Mouse (Mus musculus): ENCODE data around the gene Scn3b.

The Scn3b gene

DNA sequence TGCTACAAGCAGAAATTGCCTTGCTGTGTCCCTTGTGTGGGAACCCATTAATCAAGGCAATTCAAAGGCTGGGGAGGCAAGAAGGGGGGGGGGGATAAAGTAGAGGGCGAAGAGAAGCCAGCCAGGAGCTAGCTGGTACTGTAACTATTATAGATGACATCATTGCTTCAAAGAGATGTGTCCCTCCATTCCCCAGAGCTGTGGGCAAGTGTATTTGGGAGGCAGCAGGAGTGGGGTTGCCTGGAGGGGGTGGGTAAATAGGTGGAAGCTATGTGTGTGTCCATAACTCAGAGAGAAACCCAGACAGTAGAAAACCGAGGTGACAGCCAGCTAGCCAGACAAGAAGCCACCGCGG lies 292 bp upstream of the Scn3b start:
- no peak for DNase-seq (ENCODE audit: low spot score in 2 of 2)

DNA sequence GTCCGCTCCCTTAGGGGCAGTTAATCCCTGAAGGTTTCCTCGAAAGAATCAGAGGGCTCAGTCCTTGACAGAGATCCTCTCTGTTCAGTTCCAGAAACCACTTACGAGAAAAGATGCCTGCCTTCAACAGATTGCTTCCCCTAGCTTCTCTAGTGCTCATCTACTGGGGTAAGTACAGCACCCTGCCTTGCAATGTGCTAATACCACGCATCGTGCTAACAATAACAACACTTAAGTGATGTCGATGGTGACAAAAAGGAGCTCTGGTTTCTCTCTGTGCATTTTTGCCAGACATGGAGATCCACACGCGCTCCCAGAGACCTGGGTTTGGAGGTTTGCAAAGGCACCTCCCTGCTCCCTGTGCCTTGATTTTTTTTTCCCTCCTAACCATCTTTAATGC lies 863 bp downstream of the Scn3b start:
- no peak for DNase-seq (ENCODE audit: low spot score in 2 of 2)

DNA sequence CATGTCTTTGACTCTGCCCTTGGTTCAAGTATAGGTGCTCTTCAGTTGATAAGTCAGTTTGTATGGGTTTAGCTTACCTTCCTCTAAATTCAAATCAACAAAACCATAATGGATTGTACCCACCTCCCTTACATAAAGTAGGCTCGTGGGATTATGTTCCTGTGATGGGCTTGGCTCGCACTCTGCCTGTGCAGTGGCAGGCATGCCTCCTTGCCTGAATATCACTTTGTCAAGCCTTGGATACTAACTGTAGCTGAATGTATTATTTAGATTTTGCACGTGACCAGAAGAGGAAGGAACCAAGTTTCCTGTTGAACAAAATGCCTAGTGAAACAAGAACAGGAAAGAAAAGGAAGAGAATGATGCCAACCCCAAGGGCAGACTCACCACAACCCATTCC lies 2.1 kb downstream of the Scn3b start:
- no peak for DNase-seq (ENCODE audit: low spot score in 2 of 2)

DNA sequence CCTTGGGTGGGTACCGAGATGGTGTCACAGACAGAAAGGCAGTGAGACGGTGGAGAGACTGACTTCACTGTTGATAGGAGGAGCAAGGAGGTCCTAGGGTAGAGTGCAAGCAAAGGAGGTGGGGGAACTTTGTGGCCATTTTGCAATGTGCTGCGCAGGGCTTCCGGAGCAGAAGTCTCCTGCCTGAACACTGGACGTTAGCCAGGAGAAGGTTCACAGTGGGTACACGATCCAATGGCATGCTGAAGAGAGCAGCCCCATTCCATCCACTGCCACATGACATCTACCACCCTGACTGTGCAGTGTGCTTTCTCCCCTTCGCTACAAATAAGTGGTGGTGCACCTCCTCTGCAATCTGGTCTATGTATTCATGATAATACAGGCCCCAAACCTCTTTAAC lies 3.8 kb downstream of the Scn3b start:
- no peak for DNase-seq (ENCODE audit: low spot score in 2 of 2)

DNA sequence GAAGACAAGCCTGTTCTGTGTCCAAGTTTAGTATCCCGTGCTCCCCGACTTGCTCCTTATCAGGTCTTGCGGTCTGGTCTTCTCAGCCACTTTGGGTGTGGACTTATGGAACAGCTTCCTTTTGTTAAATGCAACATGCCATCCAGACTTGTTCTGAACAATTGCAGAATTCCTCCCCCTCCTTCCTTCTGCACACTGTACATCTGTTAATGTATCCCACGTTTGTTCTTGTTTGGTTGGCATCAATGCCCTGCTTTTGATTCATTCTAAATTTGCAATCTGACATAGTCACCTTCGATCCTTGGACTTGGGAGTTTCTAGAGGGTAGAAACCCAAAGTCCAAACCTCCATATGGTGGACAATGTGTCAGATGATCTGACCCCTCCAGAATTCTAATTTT lies 6.9 kb downstream of the Scn3b start:
- DNase-seq (ENCODE audit: low spot score in 2 of 2) = no peak

DNA sequence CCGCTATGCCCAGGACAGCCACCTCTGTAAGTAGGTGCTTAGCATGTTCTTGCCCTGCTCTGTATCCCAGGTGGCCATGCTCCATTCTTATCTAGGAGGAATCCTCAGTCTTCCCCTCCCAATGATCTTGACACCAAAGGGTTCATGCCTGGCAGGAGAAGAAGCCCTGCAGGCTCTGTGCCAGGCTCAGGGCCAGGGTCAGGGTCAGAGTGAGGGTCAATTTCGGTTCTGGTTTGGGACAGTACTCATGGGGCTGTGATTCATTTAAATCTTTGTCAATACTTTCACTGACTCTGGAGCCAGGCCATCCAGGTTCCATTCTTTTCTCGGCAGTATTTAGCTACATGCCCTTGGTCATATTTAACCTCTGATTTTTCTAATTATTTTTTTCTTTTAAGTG lies 8.7 kb downstream of the Scn3b start:
- DNase-seq (ENCODE audit: low spot score in 2 of 2) = no peak

DNA sequence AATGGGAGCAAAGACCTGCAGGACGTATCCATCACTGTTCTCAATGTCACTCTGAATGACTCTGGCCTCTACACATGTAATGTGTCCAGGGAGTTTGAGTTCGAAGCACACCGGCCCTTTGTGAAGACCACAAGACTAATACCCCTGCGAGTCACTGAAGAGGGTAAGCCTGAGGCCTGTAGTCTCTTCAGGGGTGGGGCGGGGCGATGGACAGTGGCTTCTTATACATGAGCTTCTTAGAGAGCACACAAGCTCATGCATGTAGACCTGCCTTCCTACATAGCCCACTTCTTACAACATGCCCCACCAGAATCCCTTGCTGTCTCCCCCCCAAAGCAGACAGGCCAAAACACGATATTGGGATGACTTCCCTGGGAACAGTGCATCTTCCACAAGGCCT lies 10.4 kb downstream of the Scn3b start:
- DNase-seq (ENCODE audit: low spot score in 2 of 2) = no peak

DNA sequence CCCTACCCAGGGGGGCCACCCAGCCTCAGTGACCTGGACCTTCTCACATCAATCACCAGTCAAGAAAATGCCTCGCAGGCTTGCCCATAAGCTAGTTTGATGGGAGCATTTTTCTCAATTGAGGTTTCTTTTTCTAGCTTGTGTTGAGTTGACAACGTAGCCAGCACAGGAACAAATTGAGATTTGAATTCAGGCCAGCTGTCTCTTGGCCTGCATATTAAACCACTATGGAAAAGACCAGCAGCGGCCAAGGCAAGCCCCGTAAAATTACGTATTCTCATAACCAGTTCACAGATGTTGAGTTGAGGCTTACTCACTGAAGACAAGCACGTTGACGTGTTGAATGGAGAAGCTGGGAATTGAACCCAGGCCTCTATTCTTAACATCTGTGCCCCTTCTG lies 14.0 kb downstream of the Scn3b start:
- DNase-seq (ENCODE audit: low spot score in 2 of 2) = no peak

DNA sequence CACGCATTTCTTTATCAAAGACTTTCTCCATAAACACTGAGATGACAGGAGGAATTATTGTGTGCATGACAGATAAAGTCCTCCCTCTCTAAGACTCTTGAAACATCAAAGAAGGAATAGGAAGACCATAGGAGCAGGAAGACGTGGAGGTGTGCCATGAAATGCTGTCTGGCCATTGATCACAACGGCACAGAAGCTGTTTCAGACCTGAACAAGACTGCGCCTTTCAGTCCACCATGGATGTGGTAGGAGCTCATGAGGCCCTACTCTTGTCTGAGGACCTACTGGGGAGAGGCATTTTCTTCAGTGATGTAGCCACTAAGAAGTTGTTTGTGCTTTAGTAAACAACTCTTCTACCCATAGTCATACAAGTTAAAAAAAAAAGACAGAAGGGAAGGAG lies 23.5 kb downstream of the Scn3b start:
- DNase-seq (ENCODE audit: low spot score in 2 of 2) = no peak

DNA sequence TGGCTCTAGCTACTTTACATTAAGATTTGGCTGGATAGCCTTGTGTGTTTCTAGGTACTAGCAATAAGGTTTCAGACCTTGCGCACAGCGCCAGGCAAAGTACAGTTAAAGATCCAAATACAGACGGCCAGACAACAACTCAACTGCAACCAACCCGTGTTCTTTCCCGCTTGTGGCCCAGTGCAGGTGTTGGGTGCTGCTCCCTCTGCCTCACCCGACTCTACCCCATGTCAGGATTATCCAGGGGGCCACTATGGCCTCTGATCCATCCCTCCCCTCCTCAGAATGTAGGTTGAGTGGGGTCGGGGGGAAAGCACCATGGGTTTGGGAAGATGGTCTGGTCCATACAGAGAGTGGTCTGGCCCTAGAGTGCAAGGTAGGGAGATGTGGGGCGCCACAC lies 24.3 kb downstream of the Scn3b start:
- no peak for DNase-seq (ENCODE audit: low spot score in 2 of 2)

DNA sequence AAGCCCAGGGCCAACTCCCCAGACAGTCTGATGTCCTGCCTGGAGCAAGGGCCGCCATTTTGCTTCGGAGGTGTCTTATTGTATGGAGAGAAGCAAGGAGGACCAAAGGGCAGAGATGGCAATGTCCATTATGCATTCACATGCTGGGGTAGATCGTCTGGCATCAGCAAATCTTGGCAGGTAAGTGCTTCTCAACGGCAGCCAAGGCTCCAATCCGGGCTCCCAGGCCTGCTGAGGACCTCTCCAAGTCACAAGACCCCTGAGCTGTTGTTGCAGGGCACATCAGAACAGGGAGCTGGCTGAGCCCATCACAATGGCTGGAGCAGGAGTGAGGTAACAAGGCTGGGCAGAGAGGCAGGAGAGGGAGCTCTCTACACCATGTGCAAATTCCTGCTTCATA lies 24.7 kb downstream of the Scn3b start:
- no peak for DNase-seq (ENCODE audit: low spot score in 2 of 2)

DNA sequence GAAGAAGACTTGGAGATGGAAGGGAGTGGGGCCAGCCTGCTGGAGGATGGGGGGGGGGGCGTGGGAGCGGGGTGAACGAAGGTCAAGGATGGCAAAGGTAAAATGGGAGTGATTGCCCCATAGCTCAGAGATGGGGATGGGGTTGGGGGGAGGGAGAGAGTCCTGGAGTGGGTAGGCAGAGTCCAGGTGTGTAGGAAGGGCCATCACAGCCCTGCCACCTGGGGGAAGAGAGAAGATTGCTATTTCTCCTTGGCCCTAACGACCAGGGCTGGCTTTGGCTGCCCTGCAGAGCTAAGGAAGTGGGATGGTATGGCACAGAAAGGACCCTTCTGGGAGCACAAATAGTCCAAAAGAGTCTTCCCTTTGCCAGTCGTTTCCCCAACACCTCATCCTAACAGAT lies 25.2 kb downstream of the Scn3b start:
- DNase-seq (ENCODE audit: low spot score in 2 of 2) = no peak

DNA sequence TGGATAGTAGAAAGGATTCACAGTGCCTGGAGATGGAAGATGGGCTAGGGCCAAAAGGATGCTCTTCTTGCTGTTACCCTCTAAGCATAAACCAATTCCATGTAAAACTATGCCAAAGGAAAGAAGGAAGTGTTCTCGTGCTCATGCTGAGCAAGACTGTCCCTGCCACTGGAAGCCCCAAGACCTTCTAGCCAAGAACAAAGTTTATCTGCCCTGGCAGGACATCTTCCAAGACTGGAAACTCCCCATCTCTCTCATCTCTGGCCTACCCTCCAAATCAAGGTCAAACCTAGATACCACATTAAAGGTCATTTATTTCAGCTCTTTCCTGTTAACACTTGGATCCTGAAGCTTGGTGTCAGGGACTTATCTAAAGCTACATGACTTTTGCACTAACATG lies 25.8 kb downstream of the Scn3b start:
- DNase-seq (ENCODE audit: low spot score in 2 of 2) = no peak

DNA sequence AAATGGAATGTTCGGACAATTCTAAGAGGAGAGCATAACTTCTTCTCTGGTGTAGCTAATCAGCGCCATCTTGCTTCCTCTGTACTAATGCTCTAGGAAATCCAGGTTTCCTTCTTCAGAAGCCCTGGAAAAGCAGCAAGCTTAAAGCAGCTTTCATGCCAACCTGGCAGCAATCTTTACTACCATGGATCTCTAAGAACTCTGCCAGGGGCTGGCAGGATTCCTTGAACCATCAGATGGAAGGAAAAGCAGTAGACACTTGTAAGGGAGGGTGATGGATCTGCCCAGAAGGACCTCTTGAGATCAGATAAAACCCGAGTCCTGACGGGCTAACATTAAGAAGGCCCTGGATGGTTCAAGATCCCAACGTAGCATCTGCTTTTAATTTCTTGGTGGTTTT lies 27.2 kb downstream of the Scn3b start:
- no peak for DNase-seq (ENCODE audit: low spot score in 2 of 2)

DNA sequence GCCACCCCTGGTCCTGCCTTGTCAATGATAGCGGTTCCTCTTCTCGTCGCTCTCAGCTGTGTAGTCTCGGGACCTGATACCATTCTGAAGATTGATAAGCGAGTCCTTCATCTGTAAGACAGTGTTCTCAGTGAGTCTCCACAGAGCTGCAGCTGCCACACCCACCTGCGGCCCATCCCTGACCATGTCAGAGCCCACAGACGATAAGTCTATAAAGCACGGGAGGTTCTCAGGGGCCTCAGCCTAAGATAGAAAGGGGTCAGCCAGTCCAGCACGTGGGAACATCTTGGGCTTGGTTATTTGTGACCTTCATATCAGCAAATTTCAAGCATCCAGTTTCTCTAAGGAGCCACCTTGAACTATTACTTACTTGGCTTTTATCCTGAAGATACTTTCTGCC lies 29.0 kb downstream of the Scn3b start:
- DNase-seq (ENCODE audit: low spot score in 2 of 2) = no peak

DNA sequence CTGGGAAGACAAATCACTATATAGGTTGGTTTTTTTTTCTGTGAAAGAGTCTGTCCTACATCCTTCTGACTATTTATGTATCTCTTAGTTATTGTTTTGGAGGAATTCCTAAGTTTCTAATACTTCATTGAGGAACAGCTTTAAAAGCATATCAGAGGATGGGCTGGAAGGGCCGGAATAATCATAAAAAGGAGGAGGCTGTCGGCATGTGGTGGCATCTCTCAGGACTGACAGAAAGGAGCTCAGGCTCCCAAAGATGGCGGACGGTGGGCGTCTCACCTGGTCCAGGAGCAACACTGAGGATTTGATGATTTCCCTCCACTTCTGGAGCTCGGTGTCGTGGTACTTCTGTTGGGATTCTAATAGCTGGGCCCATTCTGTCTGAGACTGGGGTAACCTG lies 30.3 kb downstream of the Scn3b start:
- DNase-seq (ENCODE audit: low spot score in 2 of 2) = no peak

DNA sequence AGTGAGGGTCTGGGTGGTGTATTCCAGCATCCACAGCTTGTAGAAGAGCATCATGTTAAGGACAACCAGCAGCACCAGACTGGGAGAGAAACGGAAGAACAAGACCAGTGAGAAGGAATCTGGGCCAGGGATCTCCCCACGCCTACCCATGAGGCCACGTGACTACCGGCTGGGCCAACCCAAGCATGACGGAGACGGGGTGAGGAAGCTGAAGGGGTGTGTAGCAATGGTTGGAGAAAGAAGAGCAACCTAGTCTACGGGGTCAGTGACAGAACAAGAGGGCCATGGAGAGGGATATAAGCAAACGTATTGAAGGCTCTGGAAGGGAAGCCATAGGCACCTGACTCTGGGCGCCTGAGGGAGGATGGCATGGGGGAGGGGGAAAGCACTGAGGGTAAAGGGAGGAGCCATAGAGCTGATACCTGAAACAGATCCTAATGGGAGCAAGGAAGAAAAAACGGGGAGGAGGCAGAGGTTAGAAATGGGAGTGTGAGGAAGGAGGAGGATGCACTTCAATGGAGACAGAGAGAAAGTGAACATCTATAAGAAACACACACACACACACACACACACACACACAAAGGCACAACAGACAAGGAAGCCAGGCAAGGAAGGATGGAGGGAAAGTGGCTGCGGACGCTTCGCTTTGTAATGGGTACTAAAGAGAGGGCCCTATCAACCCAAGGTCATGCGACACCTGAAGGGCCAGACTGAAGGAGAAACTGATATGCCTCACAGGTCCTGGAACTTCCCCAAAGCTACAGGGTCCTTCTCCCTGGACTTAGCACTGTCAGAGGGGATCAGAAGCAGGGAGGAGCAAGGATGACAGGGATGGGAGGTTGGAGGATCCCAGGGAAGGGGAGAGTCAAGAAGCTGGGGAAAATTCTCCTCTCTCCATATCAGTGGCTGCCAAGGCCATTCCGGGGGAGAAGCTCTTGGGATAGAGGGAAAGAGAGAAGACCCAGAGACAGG lies 31.3 kb downstream of the Scn3b start:
- no peak for DNase-seq (ENCODE audit: low spot score in 2 of 2)

DNA sequence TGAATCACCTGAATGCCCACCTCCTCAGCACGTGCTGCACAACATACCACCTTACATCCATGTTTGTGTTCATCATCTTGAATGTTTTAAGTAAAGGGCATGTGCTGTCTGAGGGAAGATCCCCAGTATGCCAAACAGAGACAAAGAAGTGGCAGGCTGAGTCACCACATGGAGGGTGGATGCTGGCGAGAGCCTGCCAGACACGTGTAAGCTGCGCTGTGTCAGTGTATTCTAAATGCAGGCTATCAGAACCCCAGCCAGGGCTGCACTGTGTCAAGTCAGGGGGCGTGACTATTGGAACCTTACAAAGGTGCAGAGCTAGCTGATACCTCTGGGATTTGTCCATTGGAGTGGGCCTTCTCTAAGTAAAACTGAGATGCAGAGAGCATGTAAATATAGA lies 32.5 kb downstream of the Scn3b start:
- no peak for DNase-seq (ENCODE audit: low spot score in 2 of 2)

DNA sequence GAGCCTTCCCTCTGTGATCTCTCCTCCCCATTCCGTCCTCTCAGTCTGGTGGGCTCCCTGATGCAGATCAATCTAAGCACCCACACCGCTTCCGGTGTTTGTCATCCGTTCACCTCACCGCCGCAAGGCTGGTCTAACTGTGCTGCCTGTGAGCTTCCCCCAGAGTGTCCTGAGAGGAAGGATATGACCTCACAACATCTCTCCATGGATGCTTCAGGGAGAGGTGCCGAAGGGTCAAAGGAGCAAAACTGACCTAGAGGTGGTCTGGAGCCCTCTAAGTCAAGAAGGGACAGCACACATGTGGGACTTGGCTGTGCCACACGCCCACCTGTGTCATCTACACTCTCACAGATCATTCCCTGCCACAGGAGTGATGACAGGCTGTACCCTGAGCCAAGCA lies 33.4 kb downstream of the Scn3b start:
- DNase-seq (ENCODE audit: low spot score in 2 of 2) = no peak

DNA sequence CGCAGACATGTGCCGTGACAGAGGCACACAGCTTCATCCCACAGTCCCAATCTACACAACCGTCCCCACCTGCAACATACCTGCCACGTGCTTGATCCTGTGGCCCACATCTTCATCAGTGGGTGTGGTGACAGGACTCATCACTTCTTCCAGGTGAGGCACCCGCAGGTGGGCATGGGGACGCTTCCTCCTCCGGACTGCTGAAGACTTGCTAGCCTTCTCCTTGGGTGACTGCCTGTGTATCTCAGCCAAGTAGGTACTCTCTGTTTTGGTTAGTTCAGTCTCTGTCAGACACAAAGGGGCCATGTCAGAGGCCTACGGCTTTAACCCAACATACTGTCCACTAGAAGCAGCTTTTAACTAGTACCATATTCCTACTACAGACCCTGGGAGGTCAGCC lies 35.2 kb downstream of the Scn3b start:
- no peak for DNase-seq (ENCODE audit: low spot score in 2 of 2)

DNA sequence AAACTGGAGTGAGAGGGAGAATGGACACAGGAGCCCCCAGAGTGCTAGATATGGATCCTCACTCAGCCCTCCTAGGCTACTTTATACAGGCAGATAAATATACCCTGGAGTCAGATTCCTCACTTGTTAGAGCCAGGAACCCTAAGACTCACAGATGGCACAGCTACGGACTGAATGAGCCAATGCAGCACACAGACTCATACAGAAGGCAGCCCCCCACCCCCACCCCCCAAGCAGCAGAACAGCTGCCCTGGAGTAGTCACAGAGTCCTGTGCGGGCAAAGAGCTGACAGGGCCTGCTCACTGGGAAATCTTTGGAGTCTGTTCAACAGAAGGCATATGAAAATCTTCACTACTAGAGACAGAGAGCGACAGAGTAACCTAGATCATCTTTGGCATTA lies 38.3 kb downstream of the Scn3b start:
- no peak for DNase-seq (ENCODE audit: low spot score in 2 of 2)

DNA sequence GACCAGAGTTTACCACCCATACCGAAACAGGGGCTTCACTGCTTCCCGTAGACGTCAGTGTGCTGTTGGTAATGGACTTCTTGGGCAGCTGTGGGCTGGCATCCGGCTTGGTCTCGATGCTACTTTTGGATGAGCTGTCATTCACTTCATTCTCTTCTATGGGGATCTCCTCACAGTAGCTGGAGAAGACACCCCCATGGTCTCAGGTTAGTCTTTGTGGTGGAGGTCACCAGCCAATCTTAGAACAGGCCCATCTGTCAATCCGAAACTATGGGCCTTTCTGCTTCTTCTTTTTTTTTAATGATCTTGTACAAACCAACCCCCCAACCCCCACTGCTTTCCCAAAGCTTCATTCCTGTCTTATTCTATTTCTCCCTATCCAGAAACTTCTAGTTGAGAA lies 40.9 kb downstream of the Scn3b start:
- no peak for DNase-seq (ENCODE audit: low spot score in 2 of 2)

DNA sequence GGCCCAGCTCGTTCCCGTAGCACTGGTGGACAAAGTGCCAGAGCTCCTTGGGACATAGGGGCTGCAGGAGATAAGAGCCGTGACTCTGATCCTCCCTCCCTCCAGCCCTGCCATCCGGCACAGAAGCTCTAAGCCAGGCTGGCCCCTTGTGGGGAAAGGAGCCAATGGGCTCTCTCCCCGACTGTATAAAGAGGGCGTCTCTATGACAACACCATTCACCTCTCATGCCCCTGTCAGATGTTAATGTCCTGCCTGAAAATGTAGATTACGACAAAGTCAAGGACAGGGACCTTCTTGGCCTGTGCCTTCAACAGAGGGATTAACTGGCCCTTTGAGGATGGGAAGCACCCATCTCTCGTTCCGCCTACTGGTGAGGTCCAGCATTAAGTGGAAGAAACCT lies 42.8 kb downstream of the Scn3b start:
- DNase-seq (ENCODE audit: low spot score in 2 of 2) = no peak
